Mouse (Mus musculus) stomach, postnatal 0 days (tissue): Measurements from ENCODE around the gene Synpo2l. TPM values are rescaled to one million over a fixed set of nuclear protein-coding genes. Genes with fewer than 3 reads are reported as not detected.
A peak's percentile ranks its signal among the peaks of the same experiment; 100 is the strongest.

Experiments
- ATAC-seq: fragments of 200-750 bp; cut with Nextera tagmentation; 2 replicates; pipeline ENCODE4 v1.8.0; 2017; ENCODE audit not compliant: low FRiP score, low TSS enrichment
- DNase-seq: peaks from one replicate; pipeline ENCODE4 v3.0.0-alpha.2; 2016; ENCODE audit warnings: low spot score
- H3K27ac ChIP-seq: fragments of 300-500 bp; sonication (generic); replicated peaks from 2 replicates; pipeline ENCODE4 v1.5.1; 2014; ENCODE audit warnings: mild to moderate bottlenecking, control low read depth
- H3K27me3 ChIP-seq: fragments of 300-500 bp; sonication (generic); 2 replicates; pipeline ENCODE4 v1.6.1; 2014; ENCODE audit warnings: low read length; ENCODE audit not compliant: control insufficient read depth, insufficient read depth
- H3K36me3 ChIP-seq: fragments of 300-500 bp; sonication (generic); 2 replicates; pipeline ENCODE4 v1.6.1; 2014; ENCODE audit warnings: low read length, mixed read lengths; ENCODE audit not compliant: control insufficient read depth, insufficient read depth
- H3K4me1 ChIP-seq: fragments of 300-500 bp; sonication (generic); replicated peaks from 2 replicates; pipeline ENCODE4 v1.6.1; 2014; ENCODE audit warnings: antibody characterized with exemption; ENCODE audit not compliant: control insufficient read depth, insufficient read depth
- H3K4me2 ChIP-seq: fragments of 300-500 bp; sonication (generic); replicated peaks from 2 replicates; pipeline ENCODE4 v1.6.1; 2014; ENCODE audit warnings: low read depth, mild to moderate bottlenecking, control low read depth, moderate library complexity
- H3K4me3 ChIP-seq: fragments of 300-500 bp; sonication (generic); 2 replicates; pipeline ENCODE4 v1.5.1; 2014; ENCODE audit warnings: low read depth, low read length, control low read depth
- H3K9ac ChIP-seq: fragments of 300-500 bp; sonication (generic); 2 replicates; pipeline ENCODE4 v1.6.1; 2014; ENCODE audit warnings: mild to moderate bottlenecking, low read length, control low read depth, mixed read lengths
- H3K9me3 ChIP-seq: fragments of 300-500 bp; sonication (generic); 2 replicates; pipeline ENCODE4 v1.6.1; 2016; ENCODE audit warnings: low read length; ENCODE audit not compliant: control insufficient read depth
- CTCF ChIP-seq: IDR thresholded peaks from 2 replicates; pipeline ENCODE4 v1.5.1; 2016; ENCODE audit warnings: antibody characterized with exemption, low read depth, mild to moderate bottlenecking, moderate library complexity
- EP300 ChIP-seq: optimal IDR thresholded peaks from 2 replicates; pipeline ENCODE3; 2016; ENCODE audit warnings: antibody characterized with exemption
- WGBS: fragments of 180-500 bp; shearing (Covaris S2); extraction: QIAGEN DNeasy Blood & Tissue Kit; methylation state at CpG from one replicate; pipeline ENCODE4 v1.1.7; 2014; 5-methylcytosine and 5-hydroxymethylcytosine counted together
- polyA plus RNA-seq: library from polyadenylated mRNA; unstranded; fragments of >200 nt; fragmentation: Nextera tagmentation; extraction: Ambion mirVana; gene quantifications from 2 replicates; pipeline ENCODE4 v1.2.1, GENCODE M21; 2015

Synpo2l gene
- polyA plus RNA-seq, 1 experiment from 2014 or later: 0.30 TPM

GRCm38 (mm10) chr14:20695761-20696520 lies 27.8 kb upstream of the Synpo2l start:
- Histone ChIP-seq H3K4me2 (peak overlapping the region; percentile 74), H3K27me3 (no peaks in the 10 kb centered on the region), H3K27ac (peak overlapping the region; percentile 98), H3K4me3 (peak overlapping the region; percentile 94), H3K36me3 (peaks cover 25% of the 10 kb centered on the region), H3K4me1 (peaks cover 6% of the 10 kb centered on the region), H3K9ac (peak overlapping the region; percentile 90), H3K9me3 (no peaks in the 10 kb centered on the region)
- no peak for DNase-seq
- TF ChIP-seq CTCF (no peak), EP300 (no peak)
- 0 out of 2 replicates have a peak, but pooled peaks have one; percentile 5 for ATAC-seq
- 8% methylated on average over 27 of the region's 27 CpGs for WGBS

- peak; percentile 91 for ATAC-seq
- Histone ChIP-seq H3K27me3 (no peaks in the 10 kb centered on the region), H3K36me3 (peaks cover 29% of the 10 kb centered on the region), H3K4me1 (peaks cover 6% of the 10 kb centered on the region), H3K4me2 (peak within 1 kb of the TSS; percentile 74), H3K9me3 (no peaks in the 10 kb centered on the region), H3K27ac (peak within 1 kb of the TSS; percentile 98), H3K4me3 (peak within 1 kb of the TSS; percentile 94), H3K9ac (peak within 1 kb of the TSS; percentile 90)
- DNase-seq: peak; percentile 88
- TF ChIP-seq EP300 (no peak), CTCF (no peak)
- under 1% methylated on average over 83 of the region's 111 CpGs for WGBS
These were observed 27.0 kb upstream of the Synpo2l start, which contains the start of gene Fut11 for GRCm38 (mm10) chr14:20694884-20695760. TSS of gene Fut11 (plus strand) at chr14:20694968.

- TF ChIP-seq EP300 (no peak), CTCF (no peak)
- Histone ChIP-seq H3K27ac (peak overlapping the region; percentile 98), H3K4me3 (peak overlapping the region; percentile 94), H3K9me3 (no peaks in the 10 kb centered on the region), H3K9ac (peak overlapping the region; percentile 90), H3K4me2 (peak overlapping the region; percentile 74), H3K4me1 (peaks cover 6% of the 10 kb centered on the region), H3K36me3 (peaks cover 31% of the 10 kb centered on the region), H3K27me3 (no peaks in the 10 kb centered on the region)
- WGBS: 44% methylated on average over 13 of the region's 13 CpGs
- ATAC-seq: peak; percentile 10; the same call in 1 of the 2 replicates
- no peak for DNase-seq
These were observed 26.2 kb upstream of the Synpo2l start for GRCm38 (mm10) chr14:20694185-20694883.

- ATAC-seq: no peak
- Histone ChIP-seq H3K27me3 (no peaks in the 10 kb centered on the region), H3K4me2 (no peak overlapping the region), H3K9me3 (no peaks in the 10 kb centered on the region), H3K9ac (no peak overlapping the region), H3K4me3 (no peak overlapping the region), H3K36me3 (peaks cover 37% of the 10 kb centered on the region), H3K27ac (no peak overlapping the region), H3K4me1 (peaks cover 6% of the 10 kb centered on the region)
- DNase-seq: no peak
- no peak for TF ChIP-seq EP300
- no peak for TF ChIP-seq CTCF
- 89% methylated on average over 10 of the region's 10 CpGs for WGBS
These were observed 25.5 kb upstream of the Synpo2l start for GRCm38 (mm10) chr14:20693589-20694101.

- Histone ChIP-seq H3K27ac (no peak overlapping the region), H3K27me3 (no peaks in the 10 kb centered on the region), H3K9me3 (no peaks in the 10 kb centered on the region), H3K36me3 (peaks cover 55% of the 10 kb centered on the region), H3K9ac (no peak overlapping the region), H3K4me1 (peaks cover 6% of the 10 kb centered on the region), H3K4me3 (no peak overlapping the region), H3K4me2 (no peak overlapping the region)
- no peak for ATAC-seq
- no peak for DNase-seq
- no peak for TF ChIP-seq CTCF
- no peak for TF ChIP-seq EP300
- WGBS: 90% methylated on average over 6 of the region's 6 CpGs
These were observed 23.6 kb upstream of the Synpo2l start for GRCm38 (mm10) chr14:20691772-20692171.
